Mouse (Mus musculus): ENCODE measurements at regions not wholly inside any gene's neighbourhood (a gene's known extent, or its start where the extent isn't known, plus 50 kb on each side); places are given as distances from the start of the nearest gene placed in this dataset.

- peak; percentile 70; the same call in 1 of the 2 replicates for ATAC-seq
- no peak for TF ChIP-seq CTCF (IDR thresholded peaks at IDR 0.05; ENCODE audit: low read depth)
- no peak overlapping the region for H3K9ac ChIP-seq (replicated peaks; ENCODE audit: low read length)
Measured at GRCm38 (mm10) chr12:32602131-32602815, 217.1 kb upstream of the Nampt start.

DNA sequence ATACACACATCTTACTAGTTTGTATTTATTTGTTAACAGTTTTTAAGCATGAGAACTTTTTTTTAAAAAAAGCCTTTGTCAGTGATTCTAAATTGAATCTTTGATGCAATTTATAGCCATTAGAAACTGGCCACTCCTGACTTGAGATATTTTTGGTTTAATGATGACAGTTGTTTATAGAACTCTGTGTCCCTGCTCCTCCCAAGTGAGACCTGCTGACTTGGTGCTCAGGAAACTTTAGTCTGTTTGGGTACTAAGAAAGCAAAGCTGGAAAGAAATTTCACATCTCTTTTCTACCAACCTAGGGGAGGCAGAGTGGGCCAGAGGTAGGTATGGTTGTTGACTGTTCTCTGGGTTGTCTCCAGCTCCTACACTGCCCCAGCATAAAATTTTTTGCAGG is 214.0 kb upstream of the Nampt start:
- no peak for DNase-seq (ENCODE audit: low spot score)
- H3K4me1 ChIP-seq (ENCODE audit: insufficient read depth, low read length), result no peaks in the 10 kb centered on the region
- no peak overlapping the region for H3K27ac ChIP-seq
- H3K27me3 ChIP-seq (ENCODE audit: insufficient read depth, low read length), result no peaks in the 10 kb centered on the region
- TF ChIP-seq CTCF (IDR thresholded peaks at IDR 0.05; ENCODE audit: low read depth), result no peak
- no peak overlapping the region for H3K4me2 ChIP-seq (ENCODE audit: low read depth, low read length)
- no peak overlapping the region for H3K9ac ChIP-seq (replicated peaks; ENCODE audit: low read length)
- H3K9me3 ChIP-seq (ENCODE audit: low read length), result no peaks in the 10 kb centered on the region
- ATAC-seq, result no peak
- no peaks in the 10 kb centered on the region for H3K36me3 ChIP-seq (ENCODE audit: insufficient read depth, low read length)
- no peak overlapping the region for H3K4me3 ChIP-seq (ENCODE audit: low read length)

More at GRCm38 (mm10) chr12:32602131-32602815, 217.1 kb upstream of the Nampt start:
- DNase-seq (ENCODE audit: low spot score), result peak; percentile 30
- no peaks in the 10 kb centered on the region for H3K9me3 ChIP-seq (ENCODE audit: low read length)
- no peak overlapping the region for H3K4me2 ChIP-seq (ENCODE audit: low read depth, low read length)
- WGBS, result 54% methylated on average over 10 of the region's 10 CpGs
- no peaks in the 10 kb centered on the region for H3K4me1 ChIP-seq (ENCODE audit: insufficient read depth, low read length)
- H3K27me3 ChIP-seq (ENCODE audit: insufficient read depth, low read length), result no peaks in the 10 kb centered on the region
- H3K36me3 ChIP-seq (ENCODE audit: insufficient read depth, low read length), result no peaks in the 10 kb centered on the region
- no peak overlapping the region for H3K27ac ChIP-seq
- H3K4me3 ChIP-seq (ENCODE audit: low read length), result no peak overlapping the region

- Histone ChIP-seq H3K4me1 (ENCODE audit: insufficient read depth, low read length) (no peaks in the 10 kb centered on the region), H3K27me3 (ENCODE audit: insufficient read depth, low read length) (no peaks in the 10 kb centered on the region), H3K4me3 (ENCODE audit: low read length) (no peak overlapping the region), H3K36me3 (ENCODE audit: insufficient read depth, low read length) (no peaks in the 10 kb centered on the region), H3K27ac (no peak overlapping the region), H3K9me3 (ENCODE audit: low read length) (0 out of 2 replicates have a peak, but pooled peaks cover 1% of the 10 kb centered on the region), H3K4me2 (ENCODE audit: low read depth, low read length) (no peak overlapping the region), H3K9ac (replicated peaks; ENCODE audit: low read length) (no peak overlapping the region)
- 75% methylated on average over 3 of the region's 3 CpGs for WGBS
- no peak for TF ChIP-seq CTCF (IDR thresholded peaks at IDR 0.05; ENCODE audit: low read depth)
- DNase-seq (ENCODE audit: low spot score) (no peak), ATAC-seq (no peak)
Measured at GRCm38 (mm10) chr12:32615000-32615399, 204.3 kb upstream of the Nampt start.

- DNase-seq (ENCODE audit: low spot score) (peak; percentile 9), ATAC-seq (no peak)
- Histone ChIP-seq H3K4me2 (ENCODE audit: low read depth, low read length) (no peak overlapping the region), H3K27ac (no peak overlapping the region), H3K4me1 (ENCODE audit: insufficient read depth, low read length) (no peaks in the 10 kb centered on the region), H3K9me3 (ENCODE audit: low read length) (0 out of 2 replicates have a peak, but pooled peaks cover 6% of the 10 kb centered on the region), H3K9ac (replicated peaks; ENCODE audit: low read length) (no peak overlapping the region), H3K27me3 (ENCODE audit: insufficient read depth, low read length) (no peaks in the 10 kb centered on the region), H3K36me3 (ENCODE audit: insufficient read depth, low read length) (no peaks in the 10 kb centered on the region), H3K4me3 (ENCODE audit: low read length) (no peak overlapping the region)
- TF ChIP-seq CTCF (IDR thresholded peaks at IDR 0.05; ENCODE audit: low read depth), result no peak
- WGBS, result 79% methylated on average over 5 of the region's 5 CpGs
Measured at GRCm38 (mm10) chr12:32616086-32616485, 203.3 kb upstream of the Nampt start.

- DNase-seq (ENCODE audit: low spot score) (no peak), ATAC-seq (no peak)
- Histone ChIP-seq H3K36me3 (ENCODE audit: insufficient read depth, low read length) (no peaks in the 10 kb centered on the region), H3K9ac (replicated peaks; ENCODE audit: low read length) (no peak overlapping the region), H3K27ac (no peak overlapping the region), H3K27me3 (ENCODE audit: insufficient read depth, low read length) (no peaks in the 10 kb centered on the region), H3K4me2 (ENCODE audit: low read depth, low read length) (no peak overlapping the region), H3K4me3 (ENCODE audit: low read length) (no peak overlapping the region), H3K4me1 (ENCODE audit: insufficient read depth, low read length) (no peaks in the 10 kb centered on the region), H3K9me3 (ENCODE audit: low read length) (0 out of 2 replicates have a peak, but pooled peaks cover 6% of the 10 kb centered on the region)
- WGBS, result 67% methylated on average over 1 of the region's 1 CpGs
- no peak for TF ChIP-seq CTCF (IDR thresholded peaks at IDR 0.05; ENCODE audit: low read depth)
Measured at GRCm38 (mm10) chr12:32617031-32617430, 202.3 kb upstream of the Nampt start.

DNA sequence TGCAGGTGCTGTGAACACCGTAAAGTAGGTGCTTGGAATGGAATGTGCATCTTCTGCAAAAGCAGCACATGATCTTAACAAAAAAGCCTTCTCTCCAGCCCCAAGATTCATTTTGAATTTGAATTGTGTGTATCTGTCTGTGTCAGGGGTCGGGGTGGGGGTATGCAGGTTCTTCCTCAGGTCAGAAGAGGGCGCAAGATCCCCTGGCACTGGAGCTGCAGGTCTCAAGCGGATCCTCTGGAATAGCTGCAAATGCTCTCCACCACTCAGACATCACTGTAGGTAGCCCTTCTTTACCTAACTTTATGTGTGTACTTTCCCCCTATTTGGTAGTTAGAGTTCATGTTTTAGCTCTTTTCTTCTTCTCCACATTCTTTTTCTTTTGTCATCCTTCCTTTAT is 199.5 kb upstream of the Nampt start:
- no peaks in the 10 kb centered on the region for H3K4me1 ChIP-seq (ENCODE audit: insufficient read depth, low read length)
- ATAC-seq, result no peak
- H3K27me3 ChIP-seq (ENCODE audit: insufficient read depth, low read length), result no peaks in the 10 kb centered on the region
- no peak overlapping the region for H3K9ac ChIP-seq (replicated peaks; ENCODE audit: low read length)
- no peak overlapping the region for H3K4me3 ChIP-seq (ENCODE audit: low read length)
- DNase-seq (ENCODE audit: low spot score), result no peak
- 0 out of 2 replicates have a peak, but pooled peaks cover 6% of the 10 kb centered on the region for H3K9me3 ChIP-seq (ENCODE audit: low read length)
- TF ChIP-seq CTCF (IDR thresholded peaks at IDR 0.05; ENCODE audit: low read depth), result no peak
- H3K27ac ChIP-seq, result no peak overlapping the region
- no peak overlapping the region for H3K4me2 ChIP-seq (ENCODE audit: low read depth, low read length)
- H3K36me3 ChIP-seq (ENCODE audit: insufficient read depth, low read length), result no peaks in the 10 kb centered on the region
- WGBS, result 67% methylated on average over 4 of the region's 4 CpGs

DNA sequence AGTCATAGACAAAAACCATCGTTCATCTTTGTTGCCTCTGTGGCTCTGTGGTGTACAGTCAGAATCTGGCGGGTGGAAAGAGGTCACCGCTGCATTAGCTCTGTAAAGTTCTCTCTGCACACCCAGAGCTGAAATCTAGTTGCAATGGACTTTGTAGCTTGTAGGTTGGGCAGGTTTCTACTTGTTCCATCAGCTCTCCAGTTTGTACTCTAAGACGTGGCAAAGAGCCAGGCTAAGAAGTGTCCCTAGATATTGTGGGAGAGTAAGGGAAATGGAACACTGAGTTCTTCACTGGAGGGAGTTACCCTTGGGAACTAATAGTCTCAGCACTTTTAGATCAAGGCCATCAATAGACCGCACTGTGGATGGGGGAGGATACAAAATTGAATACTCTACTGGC is 197.6 kb upstream of the Nampt start:
- no peaks in the 10 kb centered on the region for H3K27me3 ChIP-seq (ENCODE audit: insufficient read depth, low read length)
- 0 out of 2 replicates have a peak, but pooled peaks cover 6% of the 10 kb centered on the region for H3K9me3 ChIP-seq (ENCODE audit: low read length)
- 91% methylated on average over 5 of the region's 5 CpGs for WGBS
- no peak overlapping the region for H3K27ac ChIP-seq
- ATAC-seq, result no peak
- TF ChIP-seq CTCF (IDR thresholded peaks at IDR 0.05; ENCODE audit: low read depth), result no peak
- H3K9ac ChIP-seq (replicated peaks; ENCODE audit: low read length), result no peak overlapping the region
- no peak overlapping the region for H3K4me3 ChIP-seq (ENCODE audit: low read length)
- no peak for DNase-seq (ENCODE audit: low spot score)
- H3K4me1 ChIP-seq (ENCODE audit: insufficient read depth, low read length), result no peaks in the 10 kb centered on the region
- no peaks in the 10 kb centered on the region for H3K36me3 ChIP-seq (ENCODE audit: insufficient read depth, low read length)
- no peak overlapping the region for H3K4me2 ChIP-seq (ENCODE audit: low read depth, low read length)

Measured in hindbrain, postnatal 0 days (tissue).